Mouse (Mus musculus) midbrain, embryonic 13.5 days (tissue): ENCODE measurements around the gene Olfr894. TPM values are rescaled to one million over a fixed set of nuclear protein-coding genes. Genes with fewer than 3 reads are reported as not detected.
"Not testable (repeated sequence)": the region's sequence is repeated elsewhere in the genome, so short reads cannot be mapped to it uniquely, and the experiment has no call there.

Experiments
- ATAC-seq: fragments of 200-750 bp; cut with Nextera tagmentation; 2 replicates; pipeline ENCODE4 v1.8.0; 2017; ENCODE audit warnings: mild to moderate bottlenecking, moderate TSS enrichment, moderate library complexity
- H3K27ac ChIP-seq: fragments of 300-500 bp; sonication (generic); 2 replicates; pipeline ENCODE4 v1.5.1; 2015; ENCODE audit warnings: inconsistent platforms, mild to moderate bottlenecking, moderate library complexity
- H3K27me3 ChIP-seq: fragments of 300-500 bp; sonication (generic); 2 replicates; pipeline ENCODE4 v1.6.1; 2015; ENCODE audit warnings: mild to moderate bottlenecking, inconsistent platforms
- H3K36me3 ChIP-seq: fragments of 300-500 bp; sonication (generic); 2 replicates; pipeline ENCODE4 v1.6.1; 2015; ENCODE audit warnings: mild to moderate bottlenecking, inconsistent platforms
- H3K4me1 ChIP-seq: fragments of 300-500 bp; sonication (generic); replicated peaks from 2 replicates; pipeline ENCODE4 v1.6.1; 2015; ENCODE audit warnings: inconsistent platforms
- H3K4me2 ChIP-seq: fragments of 300-500 bp; sonication (generic); replicated peaks from 2 replicates; pipeline ENCODE4 v1.6.1; 2015; ENCODE audit warnings: moderate library complexity, mild to moderate bottlenecking, inconsistent platforms
- H3K4me3 ChIP-seq: fragments of 300-500 bp; sonication (generic); replicated peaks from 2 replicates; pipeline ENCODE4 v1.5.1; 2015; ENCODE audit warnings: mild to moderate bottlenecking, inconsistent platforms
- H3K9ac ChIP-seq: fragments of 300-500 bp; sonication (generic); replicated peaks from 2 replicates; pipeline ENCODE4 v1.6.1; 2015; ENCODE audit warnings: mild to moderate bottlenecking, inconsistent platforms
- H3K9me3 ChIP-seq: fragments of 300-500 bp; sonication (generic); 2 replicates; pipeline ENCODE4 v1.6.1; 2016; ENCODE audit warnings: mild to moderate bottlenecking, inconsistent platforms
- WGBS: fragments of 180-500 bp; shearing (Covaris S2); methylation state at CpG from one replicate; pipeline ENCODE4 v1.1.7; 2015; 5-methylcytosine and 5-hydroxymethylcytosine counted together
- polyA plus RNA-seq: library from polyadenylated mRNA; unstranded; fragments of >200 nt; fragmentation: Nextera tagmentation; extraction: Ambion mirVana; gene quantifications from 2 replicates; pipeline ENCODE4 v1.2.1, GENCODE M21; 2015

Olfr894 gene
- polyA plus RNA-seq: not detected in 2 replicates

DNA sequence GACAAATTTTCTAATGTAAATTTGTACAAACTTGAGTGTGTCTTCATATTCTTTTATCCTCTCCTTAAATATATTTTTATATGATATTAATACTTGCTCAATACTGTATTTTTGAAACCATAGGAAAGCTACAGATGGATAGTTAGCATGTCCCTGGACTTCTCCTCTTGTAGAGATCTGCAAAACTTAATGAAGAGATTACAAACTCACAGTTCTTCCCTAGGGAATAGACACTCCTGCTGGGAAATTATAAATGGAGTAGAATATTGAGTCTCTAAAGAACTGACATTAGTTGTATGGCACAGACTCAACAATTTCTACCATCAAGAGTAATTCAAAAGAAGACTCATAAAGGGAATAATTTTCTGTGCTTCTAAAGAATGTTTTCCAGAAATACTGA is at the start of gene Olfr894:
Gene Olfr894 (plus strand): TSS at position 301 of the 400 bp plus-strand sequence.
- H3K36me3 ChIP-seq: no peaks in the 10 kb centered on the region
- no peak for ATAC-seq

DNA sequence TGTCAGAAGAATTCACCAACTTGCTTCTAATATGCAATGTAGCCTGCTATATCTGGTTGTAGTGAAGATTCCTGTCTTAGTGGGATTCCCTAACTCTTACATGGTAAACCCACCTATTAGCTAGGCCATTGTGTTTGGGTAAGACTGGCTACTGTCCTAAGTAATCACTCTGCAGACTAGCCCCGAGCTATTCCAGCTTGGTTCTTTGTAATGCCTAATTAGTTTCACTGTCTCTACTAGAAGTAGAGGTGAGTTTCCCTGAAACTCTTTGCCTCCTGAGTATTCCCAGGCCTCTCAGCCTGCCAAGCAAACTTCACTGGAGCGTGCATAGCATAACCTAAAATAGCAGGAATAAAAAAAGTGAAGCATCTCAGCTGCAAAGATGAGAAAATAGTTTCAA is 49.5 kb upstream of the Olfr894 start:
- H3K9ac ChIP-seq, H3K27ac ChIP-seq, H3K9me3 ChIP-seq, H3K4me1 ChIP-seq, ATAC-seq, H3K27me3 ChIP-seq, H3K4me3 ChIP-seq, H3K36me3 ChIP-seq, H3K4me2 ChIP-seq: not testable (repeated sequence)
- WGBS: 59% methylated on average over 2 of the region's 2 CpGs

More for the DNA sequence above, at the start of gene Olfr894:
- Histone ChIP-seq H3K9ac (no peak within 1 kb of the TSS), H3K9me3 (no peaks in the 10 kb centered on the region), H3K4me2 (no peak within 1 kb of the TSS), H3K27ac (no peak within 1 kb of the TSS), H3K4me1 (no peaks in the 10 kb centered on the region), H3K4me3 (no peak within 1 kb of the TSS), H3K27me3 (no peaks in the 10 kb centered on the region)

DNA sequence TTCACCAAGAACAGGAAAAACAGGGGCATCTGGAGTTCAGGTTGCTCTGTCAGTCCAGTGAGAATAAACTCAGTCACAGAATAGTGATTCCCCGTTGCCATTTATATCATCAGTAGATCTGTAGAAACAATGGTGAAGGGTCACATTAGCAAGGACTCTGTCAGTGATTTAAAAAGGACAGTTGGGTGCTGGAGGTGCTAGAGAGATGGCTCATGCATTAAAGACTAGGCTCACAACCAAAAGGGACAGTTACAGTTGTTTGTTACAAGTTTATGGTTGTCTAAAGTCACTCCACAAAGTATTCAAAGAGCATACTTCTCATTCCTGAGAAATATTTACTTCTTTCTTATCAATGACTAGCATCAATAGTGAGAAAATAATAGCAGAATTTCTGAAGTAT is 37.1 kb upstream of the Olfr894 start, which contains the start of gene Olfr891:
Gene Olfr891 (minus strand): TSS at position 101 of the 400 bp plus-strand sequence.
- Histone ChIP-seq H3K4me1 (no peaks in the 10 kb centered on the region), H3K4me3 (no peak within 1 kb of the TSS), H3K9ac (no peak within 1 kb of the TSS), H3K36me3 (no peaks in the 10 kb centered on the region), H3K4me2 (no peak within 1 kb of the TSS), H3K9me3 (peaks cover 5% of the 10 kb centered on the region; the same call in 1 of the 2 replicates), H3K27ac (no peak within 1 kb of the TSS), H3K27me3 (no peaks in the 10 kb centered on the region)
- WGBS: 81% methylated on average over 1 of the region's 1 CpGs
- ATAC-seq: no peak

DNA sequence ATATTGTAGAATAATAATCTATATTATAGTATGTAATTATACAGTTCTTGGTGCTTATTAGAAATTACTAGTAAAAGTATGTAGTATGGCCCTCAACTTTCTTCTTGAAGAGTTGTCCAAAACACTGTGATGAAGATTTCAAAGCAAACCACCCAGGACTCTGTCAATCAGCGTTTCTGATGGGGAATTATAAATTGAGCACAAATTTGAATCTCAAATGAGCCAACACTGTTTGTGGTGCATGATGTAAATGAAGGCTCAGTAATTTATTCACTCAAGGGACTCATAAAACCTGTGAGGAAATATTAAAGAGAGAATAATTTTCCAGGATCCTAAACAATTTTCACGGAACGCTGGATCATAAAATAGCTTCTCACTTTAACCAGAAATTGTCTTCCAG is 9.8 kb upstream of the Olfr894 start, which contains the start of gene Olfr893:
Gene Olfr893 (plus strand): TSS at position 301 of the 400 bp plus-strand sequence.
- H3K27ac ChIP-seq: no peak within 1 kb of the TSS
- no peaks in the 10 kb centered on the region for H3K9me3 ChIP-seq
- 79% methylated on average over 3 of the region's 3 CpGs for whole genome bisulfite sequencing
- H3K9ac ChIP-seq: no peak within 1 kb of the TSS
- no peaks in the 10 kb centered on the region for H3K27me3 ChIP-seq
- no peak within 1 kb of the TSS for H3K4me2 ChIP-seq
- ATAC-seq: no peak
- no peak within 1 kb of the TSS for H3K4me3 ChIP-seq
- H3K36me3 ChIP-seq: no peaks in the 10 kb centered on the region
- H3K4me1 ChIP-seq: no peaks in the 10 kb centered on the region

DNA sequence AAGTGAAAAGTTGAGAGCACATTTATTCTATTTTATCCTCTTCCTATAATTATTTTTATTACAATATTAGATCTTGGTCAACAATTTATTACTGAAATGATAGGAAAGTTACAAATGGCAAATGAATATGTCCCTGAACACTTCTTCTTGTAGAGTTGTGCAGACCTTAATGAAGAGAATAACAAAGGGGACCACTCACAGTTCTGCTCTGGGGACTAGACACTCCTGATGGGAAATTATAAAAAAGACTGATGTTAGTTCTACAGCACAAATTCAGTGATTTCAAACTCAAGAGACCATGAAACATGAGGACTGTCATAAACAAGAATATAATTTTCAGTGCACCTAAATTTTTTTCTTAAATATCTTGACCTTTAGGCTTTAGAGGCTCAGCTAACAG is 34.6 kb downstream of the Olfr894 start, which contains the start of gene Olfr143:
Gene Olfr143 (plus strand): TSS at position 301 of the 400 bp plus-strand sequence.
- H3K4me3 ChIP-seq: no peak within 1 kb of the TSS
- H3K27me3 ChIP-seq: no peaks in the 10 kb centered on the region
- no peak within 1 kb of the TSS for H3K9ac ChIP-seq
- H3K4me2 ChIP-seq: no peak within 1 kb of the TSS
- no peaks in the 10 kb centered on the region for H3K9me3 ChIP-seq
- no peak within 1 kb of the TSS for H3K27ac ChIP-seq
- ATAC-seq: no peak
- H3K36me3 ChIP-seq: no peaks in the 10 kb centered on the region
- H3K4me1 ChIP-seq: no peaks in the 10 kb centered on the region

DNA sequence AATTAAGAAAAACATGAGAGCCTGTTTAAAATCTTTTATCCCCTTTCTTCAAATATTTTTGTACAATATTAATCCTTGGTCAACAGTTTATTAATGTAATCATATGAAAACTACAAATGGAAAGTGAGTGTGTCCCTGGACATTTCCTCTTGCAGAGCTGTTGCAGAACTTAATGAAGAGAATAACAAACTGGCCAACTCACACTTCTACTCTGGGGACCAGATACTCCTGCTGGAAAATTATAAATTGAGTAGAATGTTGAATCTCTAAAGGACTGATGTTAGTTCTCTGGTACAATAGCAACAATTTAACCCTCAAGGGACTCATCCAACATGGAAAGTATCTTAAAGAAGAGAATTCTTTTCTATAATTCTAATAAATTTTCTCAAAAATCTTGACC is 49.7 kb downstream of the Olfr894 start, which contains the start of gene Olfr895:
Gene Olfr895 (plus strand): TSS at position 301 of the 400 bp plus-strand sequence.
- no peak within 1 kb of the TSS for H3K9ac ChIP-seq
- no peaks in the 10 kb centered on the region for H3K9me3 ChIP-seq
- H3K4me2 ChIP-seq: no peak within 1 kb of the TSS
- ATAC-seq: no peak
- no peaks in the 10 kb centered on the region for H3K27me3 ChIP-seq
- no peaks in the 10 kb centered on the region for H3K4me1 ChIP-seq
- no peak within 1 kb of the TSS for H3K4me3 ChIP-seq
- H3K27ac ChIP-seq: no peak within 1 kb of the TSS
- H3K36me3 ChIP-seq: no peaks in the 10 kb centered on the region

Other genes with a start within 250 kb of the Olfr894 start
- gene Olfr881, start 226.2 kb upstream of the Olfr894 start, polyA plus RNA-seq: not detected in 2 replicates
- not detected in 2 replicates for gene Olfr883, start 192.2 kb upstream of the Olfr894 start, polyA plus RNA-seq
- not detected in 2 replicates for gene Olfr884, start 171.5 kb upstream of the Olfr894 start, polyA plus RNA-seq
- gene Olfr885, start 156.7 kb upstream of the Olfr894 start, polyA plus RNA-seq: not detected in 2 replicates
- gene Olfr887, start 134.0 kb upstream of the Olfr894 start, polyA plus RNA-seq: not detected in 2 replicates
- not detected in 2 replicates for gene Olfr888, start 109.9 kb upstream of the Olfr894 start, polyA plus RNA-seq
- 0.06 and 0.07 TPM in 2 replicates for gene Olfr889, start 102.9 kb upstream of the Olfr894 start, polyA plus RNA-seq
- gene Olfr890, start 75.5 kb upstream of the Olfr894 start, polyA plus RNA-seq: not detected in 2 replicates
- not detected in 2 replicates for gene Olfr891, start 37.2 kb upstream of the Olfr894 start, polyA plus RNA-seq
- gene Olfr893, start 9.7 kb upstream of the Olfr894 start, polyA plus RNA-seq: not detected in 2 replicates
- gene Olfr143, start 34.7 kb downstream of the Olfr894 start, polyA plus RNA-seq: not detected in 2 replicates
- gene Olfr895, start 49.8 kb downstream of the Olfr894 start, polyA plus RNA-seq: not detected in 2 replicates
- not detected in 2 replicates for gene Olfr896-ps1, start 73.1 kb downstream of the Olfr894 start, polyA plus RNA-seq
- gene Olfr25, start 111.0 kb downstream of the Olfr894 start, polyA plus RNA-seq: not detected in 2 replicates
- not detected in 2 replicates for gene Olfr898, start 130.4 kb downstream of the Olfr894 start, polyA plus RNA-seq
- gene Olfr250, start 148.8 kb downstream of the Olfr894 start, polyA plus RNA-seq: not detected in 2 replicates
- not detected in 2 replicates for gene Olfr251, start 159.0 kb downstream of the Olfr894 start, polyA plus RNA-seq
- not detected in 2 replicates for gene Olfr147, start 183.6 kb downstream of the Olfr894 start, polyA plus RNA-seq
- not detected in 2 replicates for gene Olfr901, start 211.4 kb downstream of the Olfr894 start, polyA plus RNA-seq
- not detected in 2 replicates for gene Olfr902, start 229.6 kb downstream of the Olfr894 start, polyA plus RNA-seq
- not detected in 2 replicates for gene Olfr904, start 245.1 kb downstream of the Olfr894 start, polyA plus RNA-seq